Mouse (Mus musculus) heart, postnatal 25 days (tissue): ENCODE results near the gene Col6a5. TPM values are rescaled to one million over a fixed set of nuclear protein-coding genes. Genes with fewer than 3 reads are reported as not detected.

Experiments
- DNase-seq: peaks from one replicate; pipeline ENCODE4 v3.0.0; 2022; ENCODE audit warnings: low spot score
- intact Hi-C: fragments of 180-260 bp; cut with DNase I; formaldehyde crosslinking; loops from one replicate; pipeline ENCODE4 v1.15.1; 2025
- total RNA-seq, 2 experiments: library from RNA; stranded (reverse); gene quantifications; 2 replicates each; pipeline ENCODE4 v1.2.3; 2021

Col6a5 gene
- total RNA-seq, 2 experiments from 2014 or later, result 0.16 to 0.28 TPM

DNA sequence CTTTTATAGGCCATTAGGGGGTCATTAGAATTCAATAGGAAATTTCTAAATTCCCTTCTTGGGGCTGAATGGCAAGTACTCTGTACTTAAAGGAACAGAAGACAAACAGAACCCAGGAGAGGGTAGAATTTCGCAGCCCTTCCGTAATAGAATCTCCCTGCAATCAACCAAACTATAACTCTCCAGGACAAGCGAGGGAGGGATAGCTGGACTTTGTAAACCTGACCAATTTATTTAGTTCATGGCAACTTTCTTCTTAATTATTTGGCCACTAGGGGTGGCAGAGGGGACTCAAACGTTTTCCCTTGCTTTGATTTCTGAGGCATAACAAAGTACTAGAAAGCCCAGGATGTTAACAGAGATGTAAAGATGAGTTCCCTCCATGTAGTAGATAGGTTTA, 125.6 kb downstream of the Col6a5 start:
- no peak for DNase-seq
- intact Hi-C loops, result no loop called here

DNA sequence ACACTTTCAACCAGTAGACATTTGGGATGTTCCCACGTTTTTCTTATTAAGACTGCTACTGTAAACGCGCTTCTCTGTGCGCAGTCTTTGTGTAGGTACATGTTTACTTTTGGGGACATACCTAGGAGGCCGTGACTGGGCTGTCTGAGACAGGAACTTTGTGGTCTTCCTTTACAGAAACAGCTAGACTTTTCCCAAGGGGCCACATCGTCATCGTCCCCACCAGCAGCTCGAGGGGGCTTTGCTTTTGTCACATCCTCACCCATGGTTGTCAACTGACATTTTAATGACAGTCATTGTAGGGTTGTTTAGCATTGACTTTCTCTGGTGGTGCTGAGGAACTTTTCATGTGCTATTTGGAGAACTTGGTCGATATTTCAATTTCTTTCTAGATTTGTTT, 129.2 kb downstream of the Col6a5 start:
- DNase-seq, result no peak
- intact Hi-C loops, result no loop called here

DNA sequence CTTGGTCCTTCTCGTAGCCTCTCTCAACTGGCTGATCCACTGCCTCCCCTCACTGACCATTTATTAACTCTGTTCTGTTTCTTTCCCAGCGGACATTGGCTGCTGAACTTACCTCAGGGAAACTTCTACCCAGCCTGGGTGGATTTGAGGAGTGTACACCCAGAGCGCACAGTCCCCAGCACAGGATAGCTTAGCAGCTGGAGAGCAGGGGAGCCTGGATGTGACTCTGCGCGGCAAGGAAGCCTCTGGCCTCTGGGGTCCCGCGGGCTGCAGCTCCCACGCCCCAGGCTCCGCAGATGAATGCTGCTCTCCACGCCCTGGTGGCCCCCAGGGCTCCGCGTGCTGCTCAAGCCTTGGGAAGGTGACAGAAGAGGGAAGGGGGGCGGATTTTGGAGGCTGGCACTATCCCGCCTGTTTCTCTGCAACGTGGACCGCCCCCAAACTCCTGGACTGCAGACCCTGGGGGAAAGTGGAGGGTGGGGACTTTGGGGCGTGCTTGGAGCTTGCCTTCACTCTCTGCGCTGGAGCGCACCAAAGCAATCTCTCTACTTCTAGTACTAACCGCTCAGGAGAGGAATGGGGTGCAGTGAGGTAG, 132.6 kb downstream of the Col6a5 start, which contains the start of gene Col6a6:
Gene Col6a6, minus strand, starts transcription at position 370 of the 595 bp plus-strand sequence.
- intact Hi-C loops, result no loop called here
- DNase-seq, result no peak

DNA sequence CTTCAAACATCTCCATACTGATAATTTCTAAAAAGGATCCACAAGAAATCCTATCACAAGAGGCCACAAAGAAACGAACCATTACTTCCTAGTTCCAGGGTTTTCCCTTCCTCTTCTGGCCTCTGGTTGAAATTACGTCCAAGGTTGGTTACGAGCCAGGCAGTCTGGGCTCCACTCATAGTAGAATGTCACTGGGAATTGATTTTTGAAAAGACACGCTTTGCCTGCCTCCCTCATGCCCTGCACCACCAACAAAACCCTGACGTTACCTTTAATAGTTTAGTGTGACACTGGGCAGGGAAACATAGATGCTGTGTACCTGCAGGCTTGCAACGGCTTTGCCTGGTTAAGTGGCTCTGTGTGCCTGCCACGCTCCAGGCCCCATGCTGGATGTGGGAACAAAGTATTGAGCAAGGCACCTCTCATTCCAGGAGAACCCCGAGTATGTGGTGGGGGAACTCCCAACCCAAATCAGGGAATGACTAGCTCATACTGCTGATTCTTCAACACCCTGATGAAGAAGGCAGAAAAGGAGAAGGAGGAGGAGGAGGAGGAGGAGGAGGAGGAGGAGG, 133.3 kb downstream of the Col6a5 start:
- peak; percentile 12 for DNase-seq
- intact Hi-C loops, result no loop called here

DNA sequence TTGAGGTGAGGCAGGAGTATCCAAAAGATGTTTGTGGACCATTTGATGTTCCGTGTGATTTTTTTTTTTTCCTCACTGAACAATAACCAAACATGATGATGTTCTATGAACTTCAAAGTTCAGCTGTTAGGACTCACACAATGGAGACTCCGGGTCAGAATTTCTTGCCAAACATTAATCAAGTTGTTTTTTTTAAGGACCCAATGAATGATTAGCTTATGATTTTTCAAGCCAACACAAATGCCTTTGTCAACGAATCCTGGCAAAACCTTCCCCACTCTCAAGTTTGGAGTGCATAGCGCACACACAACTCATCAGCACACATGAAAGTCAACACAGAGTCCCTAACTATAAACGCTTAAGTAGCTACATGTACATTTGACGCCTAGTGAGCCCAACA, 139.7 kb downstream of the Col6a5 start:
- intact Hi-C loops, result no loop called here
- DNase-seq, result no peak

DNA sequence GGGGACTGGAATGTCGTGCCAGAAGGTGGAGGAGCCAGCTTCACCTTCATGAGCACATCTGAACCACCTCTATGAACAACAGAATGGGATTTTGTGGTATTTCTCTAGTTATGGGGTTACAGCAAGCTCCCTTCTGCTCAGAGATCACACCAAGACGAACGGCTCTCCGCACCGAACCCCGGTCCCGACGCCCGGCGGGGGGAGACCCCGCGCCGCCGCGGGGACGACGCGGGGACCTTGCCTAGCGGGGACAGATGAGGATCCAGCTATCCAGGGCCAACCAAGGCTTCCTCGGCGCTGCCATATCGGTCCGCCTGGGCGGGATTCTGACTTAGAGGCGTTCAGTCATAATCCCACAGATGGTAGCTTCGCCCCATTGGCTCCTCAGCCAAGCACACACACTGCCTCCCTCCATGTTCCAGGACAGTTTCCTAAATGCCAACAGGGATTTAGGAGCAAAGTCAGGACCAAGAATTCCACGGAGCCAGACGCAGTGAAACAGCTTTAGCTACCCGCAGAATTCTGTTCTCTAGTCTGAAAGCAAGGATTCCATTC, 141.2 kb downstream of the Col6a5 start:
- no peak for DNase-seq
- intact Hi-C loops, result no loop called here

DNA sequence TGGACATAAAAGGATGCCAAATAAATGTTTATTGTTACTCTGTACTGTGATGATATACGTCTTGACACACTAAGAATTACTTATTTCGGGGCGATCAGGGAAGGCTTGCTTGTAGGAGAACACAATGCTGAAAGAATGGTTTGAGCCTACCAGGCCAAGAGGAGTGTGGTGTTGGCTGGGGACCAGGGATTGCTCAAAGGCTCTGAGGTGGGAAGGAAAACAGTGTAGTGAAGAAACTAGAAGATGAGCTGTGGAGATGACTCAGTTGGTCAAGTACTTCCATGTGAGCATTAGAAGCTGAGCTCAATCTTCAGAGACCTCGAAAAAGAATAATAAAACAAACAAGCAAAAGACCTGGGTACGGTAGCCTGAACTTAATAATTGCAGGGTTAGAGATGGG, 146.0 kb downstream of the Col6a5 start:
- intact Hi-C loops, result no loop called here

DNA sequence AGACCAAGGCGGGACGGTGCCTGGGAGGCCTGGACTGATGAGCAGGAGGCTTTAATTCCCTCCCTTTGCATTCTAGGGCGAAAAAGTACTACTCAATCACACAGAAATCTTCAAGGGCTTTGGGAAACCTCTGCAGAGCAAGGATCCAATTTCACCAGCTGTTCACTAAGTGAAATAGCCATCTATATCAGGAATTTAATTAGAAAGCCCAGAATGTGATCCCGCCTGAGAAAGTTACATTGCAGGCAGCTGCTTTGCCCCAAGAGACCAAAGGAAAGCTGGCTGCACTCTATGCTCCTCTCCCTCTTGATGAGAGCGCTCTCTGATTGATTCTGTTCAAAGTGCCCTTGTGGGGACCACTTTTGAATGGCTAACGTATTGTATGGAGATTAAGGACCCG, 149.0 kb downstream of the Col6a5 start:
- intact Hi-C loops, result no loop called here

More for the DNA sequence above, 146.0 kb downstream of the Col6a5 start:
- DNase-seq, result peak; percentile 8

DNA sequence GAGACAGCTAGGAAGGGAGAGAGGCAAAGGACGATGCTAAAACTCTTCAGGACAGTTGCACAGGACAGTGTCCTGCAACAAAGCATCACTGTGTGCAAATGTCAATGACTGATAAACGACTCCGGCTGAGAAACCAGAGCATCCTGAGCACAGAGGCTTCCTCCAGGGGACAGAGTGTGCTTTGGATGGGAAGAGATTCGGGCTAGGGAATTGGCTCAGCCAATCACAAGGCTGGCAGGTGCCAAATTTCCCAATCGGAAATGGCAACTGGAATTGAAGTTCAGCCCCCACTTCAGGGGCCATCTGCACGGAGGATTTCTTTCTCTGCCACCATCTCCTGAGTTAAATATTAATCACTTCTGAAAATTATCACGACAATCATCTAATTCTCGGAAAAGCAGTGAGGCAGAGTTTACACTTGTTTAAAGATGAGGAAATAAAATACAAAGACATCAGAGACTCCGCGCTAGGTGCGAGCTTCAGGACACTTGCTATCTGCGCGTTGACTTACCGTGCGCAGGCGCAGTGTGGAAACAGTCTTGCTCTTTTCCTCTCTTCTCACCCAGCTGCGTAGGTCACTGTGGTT, 151.4 kb downstream of the Col6a5 start:
- intact Hi-C loops, result no loop called here
- DNase-seq, result no peak

More for the DNA sequence above, 149.0 kb downstream of the Col6a5 start:
- no peak for DNase-seq

Other genes starting within 250 kb of the Col6a5 start
- gene Col6a6, start 132.5 kb downstream of the Col6a5 start, total RNA-seq, result 1 to 10 TPM; 4.5 to 4.6 TPM
- not detected for gene Col6a4, start 136.1 kb upstream of the Col6a5 start, total RNA-seq
- gene Glyctk, start 197.5 kb upstream of the Col6a5 start, total RNA-seq, result 1 to 10 TPM; 1.7 to 2.1 TPM
- gene Wdr82, start 210.3 kb upstream of the Col6a5 start, total RNA-seq, result 10 to 100 TPM; 42.6 to 45.8 TPM
- 10 to 100 TPM; 10.0 to 12.2 TPM for gene Ppm1m, start 239.1 kb upstream of the Col6a5 start, total RNA-seq
- 100 to 1,000 TPM; 160 to 189 TPM for gene Twf2, start 242.5 kb upstream of the Col6a5 start, total RNA-seq